8 mouse cellular contexts compared by ENCODE assay signal in the genomic region with DNA sequence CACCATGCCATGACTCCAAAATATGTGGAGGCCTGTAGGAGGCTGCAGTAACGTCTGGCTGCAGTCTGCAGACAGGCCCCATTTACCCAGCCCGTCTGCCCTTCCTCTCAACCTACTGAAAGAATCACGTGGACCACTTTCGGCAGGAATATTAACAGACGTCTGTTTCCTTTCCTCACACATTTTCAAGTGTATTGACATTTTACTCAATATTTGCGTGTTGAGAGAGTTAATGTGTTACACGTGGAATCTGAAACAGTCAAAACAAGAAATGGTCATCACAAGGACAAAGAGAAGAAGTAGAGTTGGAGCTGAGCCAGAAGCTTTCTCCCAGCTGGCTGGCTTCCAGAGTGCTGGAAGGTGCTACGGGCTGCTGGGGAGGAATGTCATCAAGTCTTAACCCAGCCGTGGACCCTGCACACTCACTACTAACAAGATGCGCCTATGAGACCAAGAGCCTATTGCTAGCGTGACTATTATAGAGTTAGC. TPM values are rescaled to one million over a fixed set of nuclear protein-coding genes. Genes with fewer than 3 reads are reported as not detected.
DNase-seq lines count a peak whose midpoint lies in the region; ATAC-seq and TF ChIP-seq lines count a peak whose summit lies in the region.

No protein-coding gene starts in this region.

- no peak overlapping the region for H3K4me2 ChIP-seq in midbrain, embryonic 13.5 days (replicated peaks)

- H3K4me3 ChIP-seq in left cerebral cortex, adult 2 months = no peak overlapping the region
- no peak overlapping the region for H3K4me3 ChIP-seq in midbrain, embryonic 13.5 days (replicated peaks)

- intact Hi-C loops in left cerebral cortex, adult 2 months (cut with DNase I) = no loop called here
- intact Hi-C loops in left cerebral cortex, postnatal 14 days (cut with DNase I) = no loop called here

- H3K36me3 ChIP-seq in midbrain, embryonic 13.5 days = no peaks in the 10 kb centered on the region

- H3K27ac ChIP-seq in left cerebral cortex, adult 2 months = peak overlapping the region; percentile 19; the same call in 1 of the 2 replicates
- peak overlapping the region; percentile 10; the same call in 1 of the 2 replicates for H3K27ac ChIP-seq in midbrain, embryonic 13.5 days

- WGBS in midbrain, embryonic 13.5 days = 57% methylated on average over 11 of the region's 11 CpGs

- no peaks in the 10 kb centered on the region for H3K27me3 ChIP-seq in midbrain, embryonic 13.5 days

- no peak for DNase-seq in left cerebral cortex, adult 2 months (ENCODE audit: extremely low spot score in 1 of 2, low spot score in 2 of 2)
- no peak for DNase-seq in left cerebral cortex, postnatal 14 days (ENCODE audit: low spot score in 2 of 2)
- DNase-seq in cerebellum, postnatal 25 days = peak; percentile 41 to 61
- peak; percentile 71 to 77 for DNase-seq in kidney, adult 8-10 months
- no peak for DNase-seq in urinary bladder, postnatal 10 days (ENCODE audit: low spot score)

- TF ChIP-seq CTCF in left cerebral cortex, adult 2 months (IDR thresholded peaks at IDR 0.05) = no peak

- peaks cover 37% of the 10 kb centered on the region for H3K4me1 ChIP-seq in midbrain, embryonic 13.5 days (replicated peaks)

- H3K9me3 ChIP-seq in midbrain, embryonic 13.5 days = no peaks in the 10 kb centered on the region

- peak; percentile 22; the same call in 1 of the 2 replicates for ATAC-seq in midbrain, embryonic 13.5 days
- ATAC-seq in granulocyte monocyte progenitor cell, adult 5-6 weeks (replicated peaks; ENCODE audit: poor library complexity, severe bottlenecking) = no peak
- ATAC-seq in megakaryocyte-erythroid progenitor cell, adult 5-6 weeks (replicated peaks; ENCODE audit: low FRiP score, low TSS enrichment, poor library complexity, severe bottlenecking) = no peak

- no peak overlapping the region for H3K9ac ChIP-seq in midbrain, embryonic 13.5 days (replicated peaks)

RNA-seq across cellular contexts. Expression of a gene that starts 22.4 kb away (rescaled TPM):
- 10 to 100 TPM; 20.1 to 21.5 TPM for total RNA-seq in left cerebral cortex, adult 2 months (2021)
- 10 to 100 TPM; 19.7 to 20.1 TPM for total RNA-seq in left cerebral cortex, postnatal 14 days (2021)
- polyA plus RNA-seq in midbrain, embryonic 13.5 days (2015; fragmentation: Nextera tagmentation; extraction: Ambion mirVana) = 13.4 and 13.8 TPM in 2 replicates
- 5.2 and 6.3 TPM in 2 replicates for total RNA-seq in granulocyte monocyte progenitor cell, adult 5-6 weeks (2014; fragmentation: Nextera tagmentation)
- 3.8 and 4.4 TPM in 2 replicates for total RNA-seq in granulocyte monocyte progenitor cell, adult 5-6 weeks (2017)
- 1.5 and 9.1 TPM in 2 replicates for total RNA-seq in megakaryocyte-erythroid progenitor cell, adult 5-6 weeks (2014; fragmentation: Nextera tagmentation)
- 2.1 and 5.8 TPM in 2 replicates for total RNA-seq in megakaryocyte-erythroid progenitor cell, adult 5-6 weeks (2017)

Comparison
In these comparisons a context has a peak if more than half of its experiments do, and no peak if none do; other contexts are left out.
1. DNase-seq: peak in cerebellum, postnatal 25 days (2 of 2) and kidney, adult 8-10 months (2 of 2); none in left cerebral cortex, adult 2 months (0 of 2), left cerebral cortex, postnatal 14 days (0 of 2) and urinary bladder, postnatal 10 days (single experiment).